In the genomic region with DNA sequence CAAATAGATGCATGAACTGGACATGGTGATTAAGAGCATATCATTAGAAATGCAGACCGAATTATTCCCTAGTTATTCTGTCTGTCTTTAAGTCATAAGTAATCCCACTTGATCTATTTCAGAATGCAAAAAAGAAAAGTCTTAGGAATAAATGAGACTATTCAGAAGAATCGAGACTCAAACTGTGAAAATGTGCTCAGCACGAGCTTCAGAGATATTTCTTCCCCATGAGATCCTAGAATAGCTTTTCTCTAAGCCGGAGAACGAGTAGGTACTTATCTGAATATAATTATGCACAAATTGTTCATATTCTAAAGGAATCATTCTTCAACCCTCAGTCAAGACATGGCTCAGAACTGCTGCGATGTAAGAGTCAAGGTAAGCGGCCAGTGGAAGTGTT, we compare ENCODE assay signal across 25 mouse cellular contexts. TPM values are rescaled to one million over a fixed set of nuclear protein-coding genes. Genes with fewer than 3 reads are reported as not detected.
DNase-seq lines count a peak whose midpoint lies in the region; ATAC-seq and TF ChIP-seq lines count a peak whose summit lies in the region.
"Had no signal": no experiment of that assay in that cellular context is flagged by ENCODE, and none has a peak within 500 bp of the region (broad histone marks: within the 10 kb centered on the region; RNA-seq: fewer than 3 reads in every experiment).

No protein-coding gene starts in this region.

- no peaks in the 10 kb centered on the region for H3K4me1 ChIP-seq in midbrain, embryonic 11.5 days (ENCODE audit: control insufficient read depth, insufficient read depth, low read length)

- WGBS in midbrain, embryonic 11.5 days: 83% methylated on average over 7 of the region's 7 CpGs

- H3K36me3 ChIP-seq in midbrain, embryonic 11.5 days (ENCODE audit: control insufficient read depth, insufficient read depth, low read length): no peaks in the 10 kb centered on the region
- H3K36me3 ChIP-seq: G1E had no signal

- no peak overlapping the region for H3K9ac ChIP-seq in midbrain, embryonic 11.5 days (ENCODE audit: low read length)

- peak overlapping the region; percentile 26; the same call in 1 of the 2 replicates for H3K27ac ChIP-seq in left cerebral cortex, adult 2 months
- no peak overlapping the region for H3K27ac ChIP-seq in midbrain, embryonic 11.5 days (ENCODE audit: low read depth, low read length)

- peak; percentile 29; the same call in 1 of the 2 replicates for ATAC-seq in frontal cortex, adult (ENCODE audit: low TSS enrichment)
- ATAC-seq in midbrain, embryonic 11.5 days (ENCODE audit: low FRiP score): no peak
- ATAC-seq: activated CD4-positive, CD25-positive, alpha-beta regulatory T cell, adult 4 months; CD4-positive, CD25-positive, alpha-beta regulatory T cell, adult 4 months; Patski had no signal

- no peak for DNase-seq in frontal cortex, postnatal 14 days (ENCODE audit: low spot score in 2 of 2)
- no peak for DNase-seq in left cerebral cortex, adult 2 months (ENCODE audit: extremely low spot score in 1 of 2, low spot score in 2 of 2)
- DNase-seq in left cerebral cortex, adult 11 months (ENCODE audit: low spot score): no peak
- DNase-seq in brain, adult 2 months (ENCODE audit: low read depth, low spot score): peak; percentile 61
- peak; percentile 53 for DNase-seq in telencephalon, adult 2 months (ENCODE audit: low read depth, low spot score)
- no peak for DNase-seq in ovary, postnatal 14 days (ENCODE audit: low spot score)
- no peak for DNase-seq in midbrain, embryonic 11.5 days (ENCODE audit: low spot score, missing footprints)
- DNase-seq: adrenal gland, adult 2 months; adrenal gland, adult 8-10 months; adrenal gland, postnatal 10 days; adrenal gland, postnatal 14 days; adrenal gland, postnatal 25 days; adrenal gland, postnatal 36 days; B cell, adult 2 months; cerebellum, adult 11 months; cerebellum, adult 11-12 months; cerebellum, adult 18-20 months had no signal

- no peak overlapping the region for H3K4me3 ChIP-seq in left cerebral cortex, adult 2 months
- no peak overlapping the region for H3K4me3 ChIP-seq in midbrain, embryonic 11.5 days (ENCODE audit: low read depth, low read length)

- H3K4me2 ChIP-seq in midbrain, embryonic 11.5 days: no peak overlapping the region

- no peak for TF ChIP-seq CTCF in left cerebral cortex, adult 2 months (IDR thresholded peaks at IDR 0.05)

- no peaks in the 10 kb centered on the region for H3K27me3 ChIP-seq in midbrain, embryonic 11.5 days (ENCODE audit: control insufficient read depth, insufficient read depth, low read length)
- H3K27me3 ChIP-seq: CH12.LX had no signal

- H3K9me3 ChIP-seq in midbrain, embryonic 11.5 days (ENCODE audit: control insufficient read depth, low read length): no peaks in the 10 kb centered on the region

- intact Hi-C loops in left cerebral cortex, adult 2 months (cut with DNase I): loop anchor here (2.0 kb wide), 1 partner anchor 184 kb away; a partner anchor contains a TSS

RNA-seq across cellular contexts. Expression of a gene that starts 27.2 kb away (rescaled TPM):
- total RNA-seq in left cerebral cortex, adult 2 months (2021): 1 to 10 TPM; 1.3 to 3.2 TPM
- 0.52 and 0.63 TPM in 2 replicates for polyA plus RNA-seq in midbrain, embryonic 11.5 days (2014; fragmentation: Nextera tagmentation; extraction: Ambion mirVana)
- total RNA-seq: CH12.LX, MEL had no signal
- polyA plus RNA-seq: activated CD4-positive, CD25-positive, alpha-beta regulatory T cell, adult 4 months; C2C12; CD4-positive, CD25-positive, alpha-beta regulatory T cell, adult 4 months; G1E; Patski had no signal

Comparison
In these comparisons a context has a peak if more than half of its experiments do, and no peak if none do; other contexts are left out.
1. DNase-seq: peak in brain, adult 2 months (single experiment) and telencephalon, adult 2 months (single experiment); none in frontal cortex, postnatal 14 days (0 of 2), left cerebral cortex, adult 2 months (0 of 2), left cerebral cortex, adult 11 months (single experiment), ovary, postnatal 14 days (single experiment) and midbrain, embryonic 11.5 days (single experiment).